Mouse (Mus musculus) limb, embryonic 12.5 days (tissue): Measurements from ENCODE around the gene Pgm3. TPM values are rescaled to one million over a fixed set of nuclear protein-coding genes. Genes with fewer than 3 reads are reported as not detected.

Experiments
- ATAC-seq: fragments of 200-750 bp; cut with Nextera tagmentation; 2 replicates; pipeline ENCODE4 v1.8.0; 2017; ENCODE audit warnings: low read depth, moderate TSS enrichment; ENCODE audit not compliant: insufficient number of reproducible peaks, insufficient read depth, low FRiP score, low TSS enrichment
- H3K27ac ChIP-seq: fragments of 300-500 bp; sonication (generic); 2 replicates; pipeline ENCODE4 v1.5.1; 2016; ENCODE audit warnings: mild to moderate bottlenecking, moderate library complexity
- H3K27me3 ChIP-seq: fragments of 300-500 bp; sonication (generic); 2 replicates; pipeline ENCODE4 v1.6.1; 2016; ENCODE audit warnings: mild to moderate bottlenecking, moderate library complexity
- H3K36me3 ChIP-seq: fragments of 300-500 bp; sonication (generic); 2 replicates; pipeline ENCODE4 v1.6.1; 2016; ENCODE audit warnings: mild to moderate bottlenecking, moderate library complexity
- H3K4me1 ChIP-seq: fragments of 300-500 bp; sonication (generic); replicated peaks from 2 replicates; pipeline ENCODE4 v1.6.1; 2016
- H3K4me2 ChIP-seq: fragments of 300-500 bp; sonication (generic); 2 replicates; pipeline ENCODE4 v1.6.1; 2016; ENCODE audit warnings: mild to moderate bottlenecking, moderate library complexity
- H3K4me3 ChIP-seq: fragments of 300-500 bp; sonication (generic); replicated peaks from 2 replicates; pipeline ENCODE4 v1.5.1; 2016; ENCODE audit warnings: mild to moderate bottlenecking
- H3K9ac ChIP-seq: fragments of 300-500 bp; sonication (generic); replicated peaks from 2 replicates; pipeline ENCODE4 v1.6.1; 2016; ENCODE audit warnings: mild to moderate bottlenecking, moderate library complexity
- H3K9me3 ChIP-seq: fragments of 300-500 bp; sonication (generic); 2 replicates; pipeline ENCODE4 v1.6.1; 2016; ENCODE audit warnings: mild to moderate bottlenecking, moderate library complexity
- WGBS: fragments of 180-500 bp; shearing (Covaris S2); methylation state at CpG from one replicate; pipeline ENCODE4 v1.1.7; 2016; 5-methylcytosine and 5-hydroxymethylcytosine counted together
- polyA plus RNA-seq: library from polyadenylated mRNA; unstranded; fragments of >200 nt; fragmentation: Nextera tagmentation; extraction: Ambion mirVana; gene quantifications from 2 replicates; pipeline ENCODE4 v1.2.1, GENCODE M21; 2016

Gene Pgm3
- polyA plus RNA-seq, 1 experiment from 2014 or later = 35.2 TPM

DNA sequence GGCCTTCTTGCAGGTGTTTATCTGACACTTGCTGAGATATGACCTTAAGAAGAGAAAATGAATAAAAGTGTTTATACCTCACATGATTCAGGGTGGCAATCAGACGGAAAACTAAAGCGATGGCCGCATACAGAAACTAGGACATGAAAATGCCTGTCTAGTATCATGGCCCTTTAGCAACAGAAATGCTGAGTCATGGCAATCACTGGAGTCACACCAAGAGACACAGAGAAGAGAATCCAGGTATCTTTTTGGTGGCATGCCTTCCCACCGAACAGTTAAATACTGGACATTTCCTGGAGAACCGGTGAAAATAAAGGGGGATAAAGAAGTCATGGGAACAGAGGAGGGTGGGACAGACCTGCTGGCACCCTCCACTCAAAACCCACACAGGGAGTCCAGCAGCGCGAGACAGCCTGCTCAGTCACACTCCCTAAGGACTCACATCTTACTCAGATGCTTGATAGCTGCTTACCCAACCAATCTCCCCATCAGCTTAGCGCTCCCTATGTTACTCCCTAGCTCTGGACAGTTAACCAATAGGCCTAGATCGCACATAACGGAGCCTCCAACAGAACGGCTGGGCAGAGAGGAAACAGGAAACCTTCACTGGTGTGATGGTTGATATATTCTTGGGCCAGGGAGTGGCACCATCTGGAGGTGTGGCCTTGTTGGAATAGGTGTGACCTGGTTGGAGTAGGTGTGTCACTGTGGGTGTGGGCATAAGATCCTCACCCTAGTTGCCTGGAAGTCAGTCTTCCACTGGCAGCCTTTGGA lies 15.6 kb upstream of the Pgm3 start:
- no peaks in the 10 kb centered on the region for H3K9me3 ChIP-seq
- no peak overlapping the region for H3K4me2 ChIP-seq
- no peak overlapping the region for H3K9ac ChIP-seq
- no peak overlapping the region for H3K4me3 ChIP-seq
- WGBS = 90% methylated on average over 11 of the region's 11 CpGs
- no peaks in the 10 kb centered on the region for H3K4me1 ChIP-seq
- H3K27me3 ChIP-seq = no peaks in the 10 kb centered on the region
- no peak overlapping the region for H3K27ac ChIP-seq
- ATAC-seq = no peak
- H3K36me3 ChIP-seq = no peaks in the 10 kb centered on the region

DNA sequence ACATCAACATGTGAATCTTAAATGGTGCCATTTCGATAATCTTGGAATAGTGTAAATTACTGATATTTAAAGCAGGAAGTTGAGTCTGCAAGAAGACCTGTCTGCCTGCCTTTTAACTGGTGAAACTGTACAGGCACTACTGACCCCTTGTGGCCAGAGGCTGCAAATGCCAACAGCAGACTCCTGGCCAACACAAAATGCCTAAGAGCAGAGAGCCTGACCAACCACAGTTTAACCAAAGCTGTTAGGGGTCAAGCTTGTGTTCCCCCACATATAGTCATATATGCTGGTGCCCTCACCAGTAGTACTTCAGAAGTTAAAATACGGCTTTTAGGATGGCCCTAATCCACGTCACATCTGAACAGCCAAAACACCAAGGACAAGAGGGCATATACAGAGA lies 12.1 kb upstream of the Pgm3 start:
- no peak for ATAC-seq

DNA sequence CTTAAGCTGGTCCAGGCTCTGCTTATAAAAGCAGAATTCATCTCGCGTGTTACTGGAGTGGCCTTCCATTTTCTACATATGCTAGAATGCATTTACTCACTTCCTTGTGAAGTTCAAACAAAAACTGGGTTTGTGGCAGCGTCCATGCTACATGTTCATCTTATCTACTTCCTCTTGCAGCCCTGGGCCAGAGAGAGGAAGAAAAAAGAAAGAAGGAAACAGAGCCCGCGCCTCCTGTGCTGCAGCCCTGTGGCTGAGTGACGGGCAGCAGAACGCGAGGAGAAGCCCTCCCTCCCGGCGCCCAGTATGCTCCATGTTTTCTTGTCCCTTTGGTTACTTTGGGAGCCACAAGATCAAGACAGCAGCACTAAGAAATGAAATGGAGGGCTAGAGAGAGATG lies 8.0 kb upstream of the Pgm3 start:
- H3K36me3 ChIP-seq = no peaks in the 10 kb centered on the region
- WGBS = 92% methylated on average over 10 of the region's 10 CpGs
- no peak for ATAC-seq
- H3K4me1 ChIP-seq = 0 out of 2 replicates have a peak, but pooled peaks cover 3% of the 10 kb centered on the region
- H3K27me3 ChIP-seq = no peaks in the 10 kb centered on the region
- H3K9me3 ChIP-seq = no peaks in the 10 kb centered on the region
- H3K4me3 ChIP-seq = no peak overlapping the region
- no peak overlapping the region for H3K27ac ChIP-seq
- no peak overlapping the region for H3K4me2 ChIP-seq
- H3K9ac ChIP-seq = no peak overlapping the region

More for the DNA sequence above, 12.1 kb upstream of the Pgm3 start:
- Histone ChIP-seq H3K4me3 (no peak overlapping the region), H3K9me3 (no peaks in the 10 kb centered on the region), H3K36me3 (no peaks in the 10 kb centered on the region), H3K4me1 (no peaks in the 10 kb centered on the region), H3K9ac (no peak overlapping the region), H3K27me3 (no peaks in the 10 kb centered on the region), H3K4me2 (no peak overlapping the region), H3K27ac (no peak overlapping the region)
- WGBS = 56% methylated on average over 3 of the region's 3 CpGs

DNA sequence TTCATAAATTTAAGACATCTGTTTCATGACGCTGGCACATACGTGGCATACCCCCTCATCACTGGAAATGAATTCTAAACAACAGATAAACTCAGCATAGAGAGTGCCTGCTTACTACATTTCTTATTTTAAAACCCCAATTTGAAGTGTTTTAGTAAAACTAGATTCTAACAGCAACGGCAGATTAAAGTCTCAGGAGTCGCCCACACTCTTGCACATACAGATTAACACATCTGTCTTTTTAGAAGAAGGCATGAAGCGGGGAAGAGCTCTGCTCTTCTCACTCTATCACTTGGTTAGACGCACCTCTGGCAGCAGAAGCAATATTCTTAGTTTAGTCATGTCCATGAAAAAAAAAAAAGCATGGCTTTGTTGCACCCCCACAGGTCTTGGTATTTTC lies 3.5 kb upstream of the Pgm3 start:
- Histone ChIP-seq H3K4me3 (no peak overlapping the region), H3K9me3 (no peaks in the 10 kb centered on the region), H3K27me3 (0 out of 2 replicates have a peak, but pooled peaks cover 2% of the 10 kb centered on the region), H3K36me3 (no peaks in the 10 kb centered on the region), H3K9ac (no peak overlapping the region), H3K27ac (no peak overlapping the region), H3K4me2 (no peak overlapping the region), H3K4me1 (peaks cover 18% of the 10 kb centered on the region)
- ATAC-seq = no peak
- WGBS = 91% methylated on average over 6 of the region's 6 CpGs

DNA sequence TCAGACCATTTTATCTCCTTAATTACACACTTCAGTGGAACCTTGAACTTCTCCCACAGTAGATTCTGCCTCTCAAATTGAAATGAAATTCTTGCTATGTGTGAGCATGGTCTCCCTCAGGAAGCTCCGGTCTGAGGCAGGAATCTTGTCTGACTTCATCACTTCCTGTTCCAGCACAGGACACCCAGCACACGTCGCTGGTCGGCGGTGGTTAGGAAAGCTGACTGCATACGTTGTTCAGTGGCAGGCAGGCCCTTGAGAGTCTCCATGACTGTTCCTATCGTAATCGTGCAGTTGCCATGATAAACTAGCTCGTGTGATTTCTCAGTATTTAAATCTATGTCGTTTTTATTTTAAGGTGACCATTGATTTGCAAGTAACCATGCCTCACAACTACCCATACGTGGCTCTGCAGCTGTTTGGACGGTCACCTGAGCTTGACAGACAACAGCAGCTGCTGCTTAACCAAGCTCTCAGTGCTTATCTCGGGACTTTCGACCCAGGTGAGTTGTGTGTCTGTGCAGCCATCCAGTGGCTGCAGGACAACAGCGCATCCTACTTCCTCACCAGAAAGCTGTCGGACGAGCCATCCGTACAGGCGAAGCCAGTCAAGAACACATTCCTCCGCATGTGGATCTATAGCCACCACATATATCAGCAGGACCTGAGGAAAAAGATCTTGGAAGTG lies 2.1 kb upstream of the Pgm3 start:
- no peak overlapping the region for H3K9ac ChIP-seq
- 0 out of 2 replicates have a peak, but pooled peaks cover 2% of the 10 kb centered on the region for H3K27me3 ChIP-seq
- peaks cover 9% of the 10 kb centered on the region for H3K36me3 ChIP-seq
- ATAC-seq = no peak
- H3K27ac ChIP-seq = no peak overlapping the region
- no peak overlapping the region for H3K4me3 ChIP-seq
- H3K4me2 ChIP-seq = no peak overlapping the region
- peaks cover 19% of the 10 kb centered on the region for H3K4me1 ChIP-seq
- no peaks in the 10 kb centered on the region for H3K9me3 ChIP-seq
- 84% methylated on average over 20 of the region's 20 CpGs for WGBS

DNA sequence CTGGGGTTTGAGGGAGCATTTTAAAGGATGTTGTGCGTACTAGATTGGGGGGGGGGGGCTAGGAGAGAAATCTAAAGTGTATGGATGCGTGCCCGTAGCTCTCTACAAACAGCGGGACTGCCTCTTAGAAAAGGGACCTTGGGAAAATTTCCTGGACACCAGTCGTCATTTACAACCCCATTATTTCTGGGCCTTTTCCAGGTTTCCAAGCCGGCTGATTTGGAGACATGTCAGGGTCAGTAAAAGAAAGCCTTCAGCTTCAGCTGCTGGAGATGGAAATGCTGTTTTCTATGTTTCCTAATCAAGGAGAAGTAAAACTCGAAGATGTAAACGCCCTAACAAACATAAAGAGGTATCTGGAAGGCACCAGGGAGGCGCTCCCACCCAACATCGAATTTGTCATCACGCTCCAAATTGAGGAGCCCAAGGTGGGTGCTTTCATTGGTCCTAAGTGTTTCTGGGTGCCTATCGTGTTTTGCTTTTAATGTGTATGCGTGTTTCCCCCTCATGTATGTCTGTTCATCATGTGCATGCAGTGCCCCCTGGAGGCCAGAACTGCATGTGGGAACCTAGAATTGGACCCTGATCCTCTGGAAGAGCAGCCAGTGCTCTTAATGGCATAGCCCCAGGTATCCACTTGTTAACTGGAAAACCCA lies 1.1 kb upstream of the Pgm3 start:
- no peaks in the 10 kb centered on the region for H3K9me3 ChIP-seq
- peaks cover 19% of the 10 kb centered on the region for H3K4me1 ChIP-seq
- peak overlapping the region; percentile 99 for H3K4me2 ChIP-seq
- H3K36me3 ChIP-seq = peaks cover 18% of the 10 kb centered on the region
- H3K9ac ChIP-seq = no peak overlapping the region
- 8% methylated on average over 13 of the region's 13 CpGs for WGBS
- no peak for ATAC-seq
- 0 out of 2 replicates have a peak, but pooled peaks cover 2% of the 10 kb centered on the region for H3K27me3 ChIP-seq
- H3K4me3 ChIP-seq = peak overlapping the region; percentile 72
- no peak overlapping the region for H3K27ac ChIP-seq

DNA sequence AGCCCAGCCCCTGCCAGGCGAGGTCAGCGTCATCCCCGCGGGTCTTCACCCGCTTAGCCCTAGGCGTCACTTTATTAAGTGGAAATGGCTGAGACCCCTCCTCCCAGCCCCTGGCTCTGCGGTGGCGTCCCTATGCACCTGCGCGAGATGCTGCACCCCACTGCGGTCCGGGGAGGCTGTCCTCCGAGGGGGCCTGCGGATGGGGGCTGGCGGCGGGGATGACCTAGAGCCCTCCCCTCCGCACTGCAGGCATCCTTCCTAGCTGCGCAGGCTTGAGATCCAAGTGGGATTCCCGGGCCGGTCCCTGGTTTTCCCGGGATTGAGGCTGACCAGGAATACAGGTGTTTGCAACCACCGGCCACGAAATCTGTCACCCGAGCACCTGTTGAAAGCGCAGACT lies 554 bp upstream of the Pgm3 start:
- Histone ChIP-seq H3K4me2 (peak overlapping the region; percentile 99), H3K9me3 (no peaks in the 10 kb centered on the region), H3K4me1 (peaks cover 19% of the 10 kb centered on the region), H3K4me3 (peak overlapping the region; percentile 72), H3K9ac (peak overlapping the region; percentile 73), H3K27me3 (0 out of 2 replicates have a peak, but pooled peaks cover 2% of the 10 kb centered on the region), H3K27ac (no peak overlapping the region), H3K36me3 (peaks cover 24% of the 10 kb centered on the region)
- ATAC-seq = no peak; the same call in 1 of the 2 replicates
- WGBS = under 1% methylated on average over 25 of the region's 25 CpGs

DNA sequence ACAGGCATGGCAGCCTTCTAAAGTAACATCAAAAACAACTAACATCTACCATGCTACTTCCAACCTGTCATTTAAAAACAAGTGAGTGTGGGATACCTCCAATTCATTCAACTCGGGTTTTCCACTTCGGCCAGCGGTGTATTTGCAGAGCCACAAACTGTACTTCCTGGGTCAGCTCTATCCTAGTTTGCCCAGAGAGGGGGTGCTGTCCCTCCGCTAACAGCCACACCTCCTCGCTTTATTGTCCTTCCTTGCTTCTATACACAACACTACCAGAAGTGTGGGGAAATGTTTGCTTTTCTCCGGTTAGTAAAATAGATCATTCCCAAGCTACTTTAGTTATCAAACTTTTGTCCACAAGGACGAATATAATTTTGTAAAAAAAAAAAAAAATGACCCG lies 696 bp downstream of the Pgm3 start:
- Histone ChIP-seq H3K4me1 (peaks cover 15% of the 10 kb centered on the region), H3K27ac (no peak overlapping the region), H3K27me3 (0 out of 2 replicates have a peak, but pooled peaks cover 2% of the 10 kb centered on the region), H3K9ac (0 out of 2 replicates have a peak overlapping the region, but pooled peaks have one; percentile 37), H3K4me3 (peak overlapping the region; percentile 72), H3K9me3 (no peaks in the 10 kb centered on the region), H3K36me3 (peaks cover 33% of the 10 kb centered on the region), H3K4me2 (peak overlapping the region; percentile 99)
- WGBS = 16% methylated on average over 8 of the region's 8 CpGs
- no peak for ATAC-seq

DNA sequence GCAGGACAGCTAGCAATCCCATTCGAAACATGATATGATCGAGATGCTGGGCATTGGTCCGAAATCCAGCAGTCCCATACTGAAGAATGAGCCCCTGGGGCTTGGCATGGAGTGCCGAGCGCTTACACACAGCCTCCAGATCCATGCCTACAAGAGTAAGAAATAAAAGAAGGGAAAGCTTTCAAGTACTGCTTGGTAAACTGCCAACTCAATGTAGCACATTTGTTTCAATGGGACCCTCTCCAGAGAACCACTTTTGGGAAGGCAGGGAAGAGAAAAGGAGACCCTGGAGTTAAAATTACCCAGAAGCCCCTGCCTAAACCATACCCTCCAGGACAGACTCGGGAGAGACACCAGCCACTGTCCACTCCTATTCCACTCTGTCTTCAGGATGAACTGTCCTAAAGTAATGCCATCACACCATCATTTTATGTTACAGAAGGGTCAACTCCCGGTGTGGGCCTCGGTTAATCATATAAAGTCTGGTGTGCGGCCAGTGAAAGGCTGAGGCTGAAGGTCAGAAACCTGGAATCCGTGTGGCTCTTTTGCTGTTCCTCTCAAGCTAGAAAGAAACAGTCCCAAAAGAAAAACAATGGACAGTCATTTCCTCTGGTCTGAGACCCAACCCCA lies 1.3 kb downstream of the Pgm3 start:
- Histone ChIP-seq H3K27ac (no peak overlapping the region), H3K9me3 (no peaks in the 10 kb centered on the region), H3K27me3 (0 out of 2 replicates have a peak, but pooled peaks cover 2% of the 10 kb centered on the region), H3K36me3 (peaks cover 39% of the 10 kb centered on the region), H3K4me1 (peaks cover 15% of the 10 kb centered on the region), H3K4me3 (peak overlapping the region; percentile 72), H3K4me2 (peak overlapping the region; percentile 99), H3K9ac (no peak overlapping the region)
- no peak for ATAC-seq
- WGBS = 83% methylated on average over 10 of the region's 10 CpGs

DNA sequence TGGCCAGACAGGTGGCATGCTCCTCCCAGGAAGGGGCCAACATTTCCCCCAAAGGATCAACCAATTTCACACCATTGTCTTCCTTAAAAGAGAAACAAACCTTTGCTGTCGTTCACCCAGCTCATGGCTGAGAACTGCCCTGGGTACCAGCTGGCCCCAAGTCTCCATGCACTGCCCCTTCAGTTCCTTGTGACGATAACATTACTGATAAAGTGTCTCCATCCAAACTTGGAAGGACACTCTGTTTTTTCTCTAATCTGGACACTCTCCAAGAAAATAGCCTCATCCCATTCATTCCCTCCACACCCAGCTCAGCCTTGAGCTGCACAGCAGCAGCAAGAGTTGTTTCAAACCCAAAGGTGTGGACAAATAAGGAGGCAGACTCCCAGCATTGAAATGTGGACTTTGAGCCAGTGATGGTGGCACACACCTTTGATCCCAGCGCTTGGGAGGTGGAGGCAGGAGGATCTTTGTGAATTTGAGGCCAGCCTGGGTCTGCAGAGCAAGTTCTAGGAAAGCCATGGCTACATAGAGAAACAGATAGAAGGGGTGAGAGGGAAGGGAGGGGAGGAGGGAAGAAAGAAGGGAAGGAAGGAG lies 2.2 kb downstream of the Pgm3 start:
- Histone ChIP-seq H3K4me2 (no peak overlapping the region), H3K4me3 (no peak overlapping the region), H3K27ac (no peak overlapping the region), H3K36me3 (peaks cover 48% of the 10 kb centered on the region), H3K27me3 (0 out of 2 replicates have a peak, but pooled peaks cover 2% of the 10 kb centered on the region), H3K9me3 (no peaks in the 10 kb centered on the region), H3K9ac (no peak overlapping the region), H3K4me1 (peaks cover 15% of the 10 kb centered on the region)
- 84% methylated on average over 3 of the region's 3 CpGs for WGBS
- no peak for ATAC-seq
